Mouse (Mus musculus): ENCODE data around the gene Myo1d.

Gene Myo1d

GRCm38 (mm10) chr11:80614949-80615725 is 164.7 kb downstream of the Myo1d start:
- 28% methylated on average over 6 of the region's 6 CpGs for WGBS

- WGBS, result 29% methylated on average over 5 of the region's 5 CpGs
Observed at GRCm38 (mm10) chr11:80614418-80614817, 165.4 kb downstream of the Myo1d start.

- WGBS, result 45% methylated on average over 6 of the region's 6 CpGs
Observed at GRCm38 (mm10) chr11:80613534-80613933, 166.3 kb downstream of the Myo1d start.

- 3% methylated on average over 24 of the region's 24 CpGs for WGBS
Observed at GRCm38 (mm10) chr11:80602707-80603441, 177.0 kb downstream of the Myo1d start.

- 13% methylated on average over 8 of the region's 8 CpGs for WGBS
Observed at GRCm38 (mm10) chr11:80602041-80602458, 177.8 kb downstream of the Myo1d start.

- 64% methylated on average over 20 of the region's 20 CpGs for WGBS
Observed at GRCm38 (mm10) chr11:80601040-80601864, 178.6 kb downstream of the Myo1d start.

GRCm38 (mm10) chr11:80595482-80595881 is 184.3 kb downstream of the Myo1d start:
- 73% methylated on average over 1 of the region's 1 CpGs for WGBS

GRCm38 (mm10) chr11:80589387-80589786 is 190.4 kb downstream of the Myo1d start:
- WGBS, result 70% methylated on average over 5 of the region's 5 CpGs

GRCm38 (mm10) chr11:80585211-80585610 is 194.6 kb downstream of the Myo1d start:
- 69% methylated on average over 11 of the region's 11 CpGs for WGBS

GRCm38 (mm10) chr11:80580494-80580893 is 199.3 kb downstream of the Myo1d start:
- WGBS, result 81% methylated on average over 3 of the region's 3 CpGs

- WGBS, result 40% methylated on average over 14 of the region's 14 CpGs
Observed at GRCm38 (mm10) chr11:80577747-80578640, 201.8 kb downstream of the Myo1d start.

GRCm38 (mm10) chr11:80575794-80576193 is 204.0 kb downstream of the Myo1d start:
- 76% methylated on average over 3 of the region's 3 CpGs for WGBS

- WGBS, result 36% methylated on average over 3 of the region's 3 CpGs
Observed at GRCm38 (mm10) chr11:80566286-80566685, 213.5 kb downstream of the Myo1d start.

- WGBS, result 46% methylated on average over 7 of the region's 7 CpGs
Observed at GRCm38 (mm10) chr11:80564975-80565965, 214.6 kb downstream of the Myo1d start.

- 47% methylated on average over 3 of the region's 3 CpGs for WGBS
Observed at GRCm38 (mm10) chr11:80562479-80562878, 217.3 kb downstream of the Myo1d start.

- WGBS, result 72% methylated on average over 5 of the region's 5 CpGs
Observed at GRCm38 (mm10) chr11:80560770-80561169, 219.1 kb downstream of the Myo1d start.

- WGBS, result 56% methylated on average over 5 of the region's 5 CpGs
Observed at GRCm38 (mm10) chr11:80555416-80555815, 224.4 kb downstream of the Myo1d start.

- 86% methylated on average over 11 of the region's 11 CpGs for WGBS
Observed at GRCm38 (mm10) chr11:80553046-80553445, 226.8 kb downstream of the Myo1d start.

GRCm38 (mm10) chr11:80551634-80552033 is 228.2 kb downstream of the Myo1d start:
- WGBS, result 30% methylated on average over 3 of the region's 3 CpGs

- 41% methylated on average over 10 of the region's 10 CpGs for WGBS
Observed at GRCm38 (mm10) chr11:80550264-80550663, 229.6 kb downstream of the Myo1d start.
